Mouse (Mus musculus): ENCODE measurements around the gene Scarf2.

DNA sequence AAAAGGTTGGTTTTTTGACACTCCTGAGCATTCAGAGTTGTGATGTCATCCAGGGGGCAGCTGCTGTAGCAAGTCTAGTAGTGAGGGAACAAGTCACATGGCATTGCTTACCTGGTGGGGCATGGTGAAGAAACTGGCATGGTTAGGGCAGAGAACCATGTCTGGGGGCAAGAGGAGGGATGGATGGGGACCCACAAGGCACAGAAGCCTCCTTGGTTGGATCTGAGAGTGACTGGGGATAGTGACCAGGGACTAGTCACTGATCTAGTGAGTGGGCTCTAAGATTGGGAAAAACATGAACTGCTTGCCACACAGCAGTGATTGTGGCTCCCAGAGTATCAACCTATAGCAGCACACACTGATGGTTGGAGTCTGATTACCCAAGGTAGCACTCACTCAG is 2.5 kb downstream of the Scarf2 start:
- TF ChIP-seq MAFK (IDR thresholded peaks at IDR 0.05; ENCODE audit: insufficient read depth, low read depth, low read length) (no peak), CHD2 (IDR thresholded peaks at IDR 0.05; ENCODE audit: low read depth, low read length) (no peak), HCFC1 (IDR thresholded peaks at IDR 0.05; ENCODE audit: borderline replicate concordance, insufficient read depth, low read length) (no peak), ZC3H11A (IDR thresholded peaks at IDR 0.05; ENCODE audit: borderline replicate concordance, low read depth, low read length) (no peak)
